Mouse (Mus musculus): Measurements from ENCODE around the gene Gm867. TPM values are rescaled to one million over a fixed set of nuclear protein-coding genes. Genes with fewer than 3 reads are reported as not detected.

Gene Gm867
- polyA plus RNA-seq (2012; ENCODE audit: insufficient read depth, insufficient read length, missing spikeins) = not detected in 2 replicates

- H3K27ac ChIP-seq (ENCODE audit: insufficient read depth, low read depth, low read length) = no peak within 1 kb of the TSS
- TF ChIP-seq POLR2A (IDR thresholded peaks at IDR 0.05; ENCODE audit: borderline replicate concordance, low read depth, low read length) (no peak), CTCF (IDR thresholded peaks at IDR 0.05; ENCODE audit: low read depth, low read length) (no peak)
- H3K4me1 ChIP-seq (ENCODE audit: control insufficient read depth, insufficient read depth, low read length) = peaks cover 10% of the 10 kb centered on the region
- H3K4me3 ChIP-seq (ENCODE audit: insufficient read depth, low read length) = no peak within 1 kb of the TSS
Observed at GRCm38 (mm10) chr10:75940520-75940919, at the start of gene Gm867. Gm867 (minus strand) TSS chr10:75940672.

- no peak for TF ChIP-seq POLR2A (IDR thresholded peaks at IDR 0.05; ENCODE audit: borderline replicate concordance, low read depth, low read length)
- TF ChIP-seq CTCF (IDR thresholded peaks at IDR 0.05; ENCODE audit: low read depth, low read length) = no peak
- Histone ChIP-seq H3K27ac (ENCODE audit: insufficient read depth, low read depth, low read length) (no peak overlapping the region), H3K4me3 (ENCODE audit: insufficient read depth, low read length) (no peak overlapping the region), H3K4me1 (ENCODE audit: control insufficient read depth, insufficient read depth, low read length) (no peaks in the 10 kb centered on the region)
Observed at GRCm38 (mm10) chr10:75979432-75979831, 39.0 kb upstream of the Gm867 start.

- H3K27ac ChIP-seq (ENCODE audit: insufficient read depth, low read depth, low read length) = no peak overlapping the region
- no peak for TF ChIP-seq CTCF (IDR thresholded peaks at IDR 0.05; ENCODE audit: low read depth, low read length)
- no peak for TF ChIP-seq POLR2A (IDR thresholded peaks at IDR 0.05; ENCODE audit: borderline replicate concordance, low read depth, low read length)
- H3K4me3 ChIP-seq (ENCODE audit: insufficient read depth, low read length) = no peak overlapping the region
- no peaks in the 10 kb centered on the region for H3K4me1 ChIP-seq (ENCODE audit: control insufficient read depth, insufficient read depth, low read length)
Observed at GRCm38 (mm10) chr10:75978835-75979157, 38.3 kb upstream of the Gm867 start.

- Histone ChIP-seq H3K4me1 (ENCODE audit: control insufficient read depth, insufficient read depth, low read length) (no peaks in the 10 kb centered on the region), H3K27ac (ENCODE audit: insufficient read depth, low read depth, low read length) (no peak overlapping the region), H3K4me3 (ENCODE audit: insufficient read depth, low read length) (no peak overlapping the region)
- TF ChIP-seq POLR2A (IDR thresholded peaks at IDR 0.05; ENCODE audit: borderline replicate concordance, low read depth, low read length) (no peak), CTCF (IDR thresholded peaks at IDR 0.05; ENCODE audit: low read depth, low read length) (no peak)
Observed at GRCm38 (mm10) chr10:75978119-75978834, 37.8 kb upstream of the Gm867 start.

GRCm38 (mm10) chr10:75975216-75975615 lies 34.7 kb upstream of the Gm867 start:
- Histone ChIP-seq H3K4me1 (ENCODE audit: control insufficient read depth, insufficient read depth, low read length) (no peaks in the 10 kb centered on the region), H3K27ac (ENCODE audit: insufficient read depth, low read depth, low read length) (no peak overlapping the region), H3K4me3 (ENCODE audit: insufficient read depth, low read length) (no peak overlapping the region)
- no peak for TF ChIP-seq CTCF (IDR thresholded peaks at IDR 0.05; ENCODE audit: low read depth, low read length)
- TF ChIP-seq POLR2A (IDR thresholded peaks at IDR 0.05; ENCODE audit: borderline replicate concordance, low read depth, low read length) = no peak

GRCm38 (mm10) chr10:75973846-75974245 lies 33.4 kb upstream of the Gm867 start:
- no peak overlapping the region for H3K4me3 ChIP-seq (ENCODE audit: insufficient read depth, low read length)
- no peak overlapping the region for H3K27ac ChIP-seq (ENCODE audit: insufficient read depth, low read depth, low read length)
- H3K4me1 ChIP-seq (ENCODE audit: control insufficient read depth, insufficient read depth, low read length) = no peaks in the 10 kb centered on the region
- TF ChIP-seq POLR2A (IDR thresholded peaks at IDR 0.05; ENCODE audit: borderline replicate concordance, low read depth, low read length) (no peak), CTCF (IDR thresholded peaks at IDR 0.05; ENCODE audit: low read depth, low read length) (no peak)

- H3K27ac ChIP-seq (ENCODE audit: insufficient read depth, low read depth, low read length) = no peak within 1 kb of the TSS
- H3K4me1 ChIP-seq (ENCODE audit: control insufficient read depth, insufficient read depth, low read length) = peaks cover 4% of the 10 kb centered on the region
- no peak for TF ChIP-seq CTCF (IDR thresholded peaks at IDR 0.05; ENCODE audit: low read depth, low read length)
- TF ChIP-seq POLR2A (IDR thresholded peaks at IDR 0.05; ENCODE audit: borderline replicate concordance, low read depth, low read length) = no peak
- no peak within 1 kb of the TSS for H3K4me3 ChIP-seq (ENCODE audit: insufficient read depth, low read length)
Observed at GRCm38 (mm10) chr10:75954381-75954811, 13.9 kb upstream of the Gm867 start, which contains the start of gene Gm5134. Gm5134 (plus strand) TSS chr10:75954514.

GRCm38 (mm10) chr10:75951424-75952050 lies 11.1 kb upstream of the Gm867 start:
- Histone ChIP-seq H3K4me1 (ENCODE audit: control insufficient read depth, insufficient read depth, low read length) (peaks cover 4% of the 10 kb centered on the region), H3K27ac (ENCODE audit: insufficient read depth, low read depth, low read length) (no peak overlapping the region), H3K4me3 (ENCODE audit: insufficient read depth, low read length) (peak overlapping the region; percentile 58)
- TF ChIP-seq CTCF (IDR thresholded peaks at IDR 0.05; ENCODE audit: low read depth, low read length) (no peak), POLR2A (IDR thresholded peaks at IDR 0.05; ENCODE audit: borderline replicate concordance, low read depth, low read length) (no peak)

- Histone ChIP-seq H3K4me3 (ENCODE audit: insufficient read depth, low read length) (peak overlapping the region; percentile 58), H3K27ac (ENCODE audit: insufficient read depth, low read depth, low read length) (no peak overlapping the region), H3K4me1 (ENCODE audit: control insufficient read depth, insufficient read depth, low read length) (peaks cover 4% of the 10 kb centered on the region)
- TF ChIP-seq CTCF (IDR thresholded peaks at IDR 0.05; ENCODE audit: low read depth, low read length) (no peak), POLR2A (IDR thresholded peaks at IDR 0.05; ENCODE audit: borderline replicate concordance, low read depth, low read length) (no peak)
Observed at GRCm38 (mm10) chr10:75950791-75951210, 10.3 kb upstream of the Gm867 start.

Data from bone marrow macrophage, adult 2 months (primary cell).